Mouse (Mus musculus) heart, embryonic 16.5 days (tissue): ENCODE measurements around the gene Gm10382. TPM values are rescaled to one million over a fixed set of nuclear protein-coding genes. Genes with fewer than 3 reads are reported as not detected.

Experiments
- ATAC-seq: fragments of 200-750 bp; cut with Nextera tagmentation; replicated peaks from 2 replicates; pipeline ENCODE4 v1.8.0; 2017; ENCODE audit warnings: moderate number of reproducible peaks; ENCODE audit not compliant: insufficient read depth, low FRiP score; ENCODE audit errors: extremely low read depth
- H3K27ac ChIP-seq: fragments of 300-500 bp; sonication (generic); 2 replicates; pipeline ENCODE4 v1.5.1; 2014; ENCODE audit warnings: mild to moderate bottlenecking, low read length, control low read depth, moderate library complexity
- H3K27me3 ChIP-seq: fragments of 300-500 bp; sonication (generic); 2 replicates; pipeline ENCODE4 v1.6.1; 2014; ENCODE audit warnings: low read length, mixed read lengths; ENCODE audit not compliant: control insufficient read depth, insufficient read depth
- H3K36me3 ChIP-seq: fragments of 300-500 bp; sonication (generic); 2 replicates; pipeline ENCODE4 v1.6.1; 2014; ENCODE audit not compliant: control insufficient read depth, insufficient read depth
- H3K4me1 ChIP-seq: fragments of 300-500 bp; sonication (generic); 2 replicates; pipeline ENCODE4 v1.6.1; 2014; ENCODE audit warnings: low read length, mixed read lengths; ENCODE audit not compliant: control insufficient read depth, insufficient read depth
- H3K4me2 ChIP-seq: fragments of 300-500 bp; sonication (generic); 2 replicates; pipeline ENCODE4 v1.6.1; 2014; ENCODE audit warnings: low read depth, mild to moderate bottlenecking, control low read depth, low read length
- H3K4me3 ChIP-seq: fragments of 300-500 bp; sonication (generic); 2 replicates; pipeline ENCODE4 v1.5.1; 2014; ENCODE audit warnings: mild to moderate bottlenecking, control low read depth, low read length
- H3K9ac ChIP-seq: fragments of 300-500 bp; sonication (generic); 2 replicates; pipeline ENCODE4 v1.6.1; 2014; ENCODE audit warnings: low read length, control low read depth
- H3K9me3 ChIP-seq: fragments of 300-500 bp; sonication (generic); replicated peaks from 2 replicates; pipeline ENCODE4 v1.6.1; 2016; ENCODE audit warnings: low read length; ENCODE audit not compliant: control insufficient read depth
- WGBS: fragments of 180-500 bp; shearing (Covaris S2); extraction: QIAGEN DNeasy Blood & Tissue Kit; methylation state at CpG from one replicate; pipeline ENCODE4 v1.1.7; 2014; 5-methylcytosine and 5-hydroxymethylcytosine counted together
- polyA plus RNA-seq: library from polyadenylated mRNA; unstranded; fragments of >200 nt; fragmentation: Nextera tagmentation; extraction: Ambion mirVana; gene quantifications from 2 replicates; pipeline ENCODE4 v1.2.1, GENCODE M21; 2015

Gm10382 gene
- polyA plus RNA-seq = 0.27 and 0.30 TPM in 2 replicates

GRCm38 (mm10) chr5:125389131-125389578 is at the start of gene Gm10382:
Gm10382 (plus strand) TSS chr5:125389322.
- Histone ChIP-seq H3K27me3 (no peaks in the 10 kb centered on the region), H3K4me2 (peak within 1 kb of the TSS; percentile 80), H3K27ac (peak within 1 kb of the TSS; percentile 96), H3K4me3 (peak within 1 kb of the TSS; percentile 99), H3K4me1 (peaks cover 38% of the 10 kb centered on the region), H3K9ac (peak within 1 kb of the TSS; percentile 100), H3K36me3 (peaks cover 23% of the 10 kb centered on the region), H3K9me3 (no peaks in the 10 kb centered on the region)
- ATAC-seq = 0 out of 2 replicates have a peak, but pooled peaks have one; percentile 5
- under 1% methylated on average over 41 of the region's 41 CpGs for WGBS

- 5% methylated on average over 25 of the region's 25 CpGs for WGBS
- peaks cover 25% of the 10 kb centered on the region for H3K4me1 ChIP-seq
- H3K4me3 ChIP-seq = peak overlapping the region; percentile 78
- H3K36me3 ChIP-seq = no peaks in the 10 kb centered on the region
- no peaks in the 10 kb centered on the region for H3K9me3 ChIP-seq
- H3K9ac ChIP-seq = peak overlapping the region; percentile 86
- H3K27me3 ChIP-seq = no peaks in the 10 kb centered on the region
- H3K4me2 ChIP-seq = peak overlapping the region; percentile 82
- no peak for ATAC-seq
- peak overlapping the region; percentile 49 for H3K27ac ChIP-seq
Measured at GRCm38 (mm10) chr5:125339851-125340531, 49.1 kb upstream of the Gm10382 start.

GRCm38 (mm10) chr5:125340547-125341262 is 48.4 kb upstream of the Gm10382 start, which contains the start of gene Scarb1:
Scarb1 (minus strand) TSS chr5:125341094.
- Histone ChIP-seq H3K9me3 (no peaks in the 10 kb centered on the region), H3K4me3 (peak within 1 kb of the TSS; percentile 78), H3K36me3 (no peaks in the 10 kb centered on the region), H3K9ac (peak within 1 kb of the TSS; percentile 86), H3K4me1 (peaks cover 25% of the 10 kb centered on the region), H3K27me3 (no peaks in the 10 kb centered on the region), H3K27ac (peak within 1 kb of the TSS; percentile 49), H3K4me2 (peak within 1 kb of the TSS; percentile 82)
- peak; percentile 86 for ATAC-seq
- WGBS = under 1% methylated on average over 42 of the region's 42 CpGs

- Histone ChIP-seq H3K4me2 (peak overlapping the region; percentile 82), H3K36me3 (no peaks in the 10 kb centered on the region), H3K4me1 (peaks cover 25% of the 10 kb centered on the region), H3K9me3 (no peaks in the 10 kb centered on the region), H3K27me3 (no peaks in the 10 kb centered on the region), H3K27ac (peak overlapping the region; percentile 30), H3K4me3 (peak overlapping the region; percentile 78), H3K9ac (peak overlapping the region; percentile 50)
- peak; percentile 34 for ATAC-seq
- 20% methylated on average over 14 of the region's 14 CpGs for WGBS
Measured at GRCm38 (mm10) chr5:125341459-125342090, 47.5 kb upstream of the Gm10382 start.

GRCm38 (mm10) chr5:125344296-125344695 is 44.8 kb upstream of the Gm10382 start:
- Histone ChIP-seq H3K27ac (no peak overlapping the region), H3K4me2 (no peak overlapping the region), H3K27me3 (no peaks in the 10 kb centered on the region), H3K36me3 (no peaks in the 10 kb centered on the region), H3K4me1 (peaks cover 11% of the 10 kb centered on the region), H3K9ac (no peak overlapping the region), H3K4me3 (no peak overlapping the region), H3K9me3 (no peaks in the 10 kb centered on the region)
- no peak for ATAC-seq
- WGBS = 91% methylated on average over 6 of the region's 6 CpGs

GRCm38 (mm10) chr5:125348067-125348466 is 41.1 kb upstream of the Gm10382 start:
- H3K27me3 ChIP-seq = no peaks in the 10 kb centered on the region
- no peak overlapping the region for H3K9ac ChIP-seq
- no peak for ATAC-seq
- no peaks in the 10 kb centered on the region for H3K36me3 ChIP-seq
- H3K4me2 ChIP-seq = no peak overlapping the region
- H3K4me1 ChIP-seq = no peaks in the 10 kb centered on the region
- WGBS = 57% methylated on average over 7 of the region's 7 CpGs
- peaks cover 3% of the 10 kb centered on the region; the same call in 1 of the 2 replicates for H3K9me3 ChIP-seq
- no peak overlapping the region for H3K4me3 ChIP-seq
- no peak overlapping the region for H3K27ac ChIP-seq

GRCm38 (mm10) chr5:125348487-125348886 is 40.6 kb upstream of the Gm10382 start:
- no peak overlapping the region for H3K27ac ChIP-seq
- 25% methylated on average over 8 of the region's 8 CpGs for WGBS
- H3K36me3 ChIP-seq = no peaks in the 10 kb centered on the region
- ATAC-seq = no peak
- no peaks in the 10 kb centered on the region for H3K4me1 ChIP-seq
- no peak overlapping the region for H3K4me3 ChIP-seq
- no peak overlapping the region for H3K4me2 ChIP-seq
- H3K9me3 ChIP-seq = peaks cover 3% of the 10 kb centered on the region; the same call in 1 of the 2 replicates
- no peaks in the 10 kb centered on the region for H3K27me3 ChIP-seq
- no peak overlapping the region for H3K9ac ChIP-seq

- Histone ChIP-seq H3K4me1 (no peaks in the 10 kb centered on the region), H3K36me3 (no peaks in the 10 kb centered on the region), H3K27ac (no peak overlapping the region), H3K9me3 (peaks cover 3% of the 10 kb centered on the region; the same call in 1 of the 2 replicates), H3K9ac (no peak overlapping the region), H3K4me2 (no peak overlapping the region), H3K4me3 (no peak overlapping the region), H3K27me3 (no peaks in the 10 kb centered on the region)
- ATAC-seq = no peak
- WGBS = 77% methylated on average over 3 of the region's 3 CpGs
Measured at GRCm38 (mm10) chr5:125349391-125349790, 39.7 kb upstream of the Gm10382 start.
